Mouse (Mus musculus) kidney, adult 2 months (tissue): ENCODE measurements at regions not wholly inside any gene's neighbourhood (a gene's known extent, or its start where the extent isn't known, plus 50 kb on each side); places are given as distances from the start of the nearest gene placed in this dataset.

Experiments used
- CTCF ChIP-seq: fragments of 200-500 bp; conservative IDR thresholded peaks from 2 replicates; pipeline ENCODE4 v1.5.1; 2011; ENCODE audit warnings: low read depth, mild to moderate bottlenecking, control low read depth, low read length, moderate library complexity, mixed read lengths; ENCODE audit not compliant: insufficient read depth, insufficient read length
- POLR2A ChIP-seq: fragments of 200-500 bp; IDR thresholded peaks from one replicate; pipeline ENCODE4 v1.6.1; 2011; ENCODE audit warnings: low read depth, low read length, control low read depth

DNA sequence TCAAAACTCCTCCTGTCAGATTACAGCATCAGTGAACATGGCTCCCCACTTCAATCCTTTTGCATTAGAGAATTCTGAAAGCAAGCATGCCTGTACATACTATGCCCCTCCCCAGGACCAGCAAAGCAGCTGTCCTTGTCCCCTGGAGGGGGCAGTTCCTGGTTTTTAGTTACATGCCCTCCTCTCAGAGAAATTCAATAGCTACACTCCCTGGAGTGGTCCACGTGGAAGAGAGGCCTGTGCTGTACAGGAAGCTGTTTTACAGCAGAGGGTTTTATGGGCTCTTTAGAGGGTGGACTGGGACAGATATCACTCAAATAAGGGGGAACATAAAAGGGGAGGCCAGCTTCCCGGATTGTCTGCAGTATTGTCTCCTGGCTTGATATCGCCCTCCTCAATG lies 481.3 kb downstream of the Cdh26 start:
- TF ChIP-seq CTCF (no peak), POLR2A (no peak)
